Mouse (Mus musculus) splenic B cell, adult 2 months (primary cell): Measurements from ENCODE around the gene Obsl1.

Experiments used
- DNase-seq: peaks from one replicate; pipeline ENCODE4 v3.0.0-alpha.2; 2011; ENCODE audit warnings: low read depth, low spot score
- H3K27me3 ChIP-seq: 2 replicates; pipeline ENCODE4 v1.6.1; 2012; ENCODE audit warnings: mild to moderate bottlenecking, low read length, moderate library complexity, mixed read lengths; ENCODE audit not compliant: control insufficient read depth, poor library complexity, insufficient read depth, severe bottlenecking
- H3K36me3 ChIP-seq: 2 replicates; pipeline ENCODE4 v1.6.1; 2012; ENCODE audit warnings: mild to moderate bottlenecking, low read length, moderate library complexity, mixed read lengths; ENCODE audit not compliant: control insufficient read depth, poor library complexity, insufficient read depth, severe bottlenecking

Gene Obsl1

DNA sequence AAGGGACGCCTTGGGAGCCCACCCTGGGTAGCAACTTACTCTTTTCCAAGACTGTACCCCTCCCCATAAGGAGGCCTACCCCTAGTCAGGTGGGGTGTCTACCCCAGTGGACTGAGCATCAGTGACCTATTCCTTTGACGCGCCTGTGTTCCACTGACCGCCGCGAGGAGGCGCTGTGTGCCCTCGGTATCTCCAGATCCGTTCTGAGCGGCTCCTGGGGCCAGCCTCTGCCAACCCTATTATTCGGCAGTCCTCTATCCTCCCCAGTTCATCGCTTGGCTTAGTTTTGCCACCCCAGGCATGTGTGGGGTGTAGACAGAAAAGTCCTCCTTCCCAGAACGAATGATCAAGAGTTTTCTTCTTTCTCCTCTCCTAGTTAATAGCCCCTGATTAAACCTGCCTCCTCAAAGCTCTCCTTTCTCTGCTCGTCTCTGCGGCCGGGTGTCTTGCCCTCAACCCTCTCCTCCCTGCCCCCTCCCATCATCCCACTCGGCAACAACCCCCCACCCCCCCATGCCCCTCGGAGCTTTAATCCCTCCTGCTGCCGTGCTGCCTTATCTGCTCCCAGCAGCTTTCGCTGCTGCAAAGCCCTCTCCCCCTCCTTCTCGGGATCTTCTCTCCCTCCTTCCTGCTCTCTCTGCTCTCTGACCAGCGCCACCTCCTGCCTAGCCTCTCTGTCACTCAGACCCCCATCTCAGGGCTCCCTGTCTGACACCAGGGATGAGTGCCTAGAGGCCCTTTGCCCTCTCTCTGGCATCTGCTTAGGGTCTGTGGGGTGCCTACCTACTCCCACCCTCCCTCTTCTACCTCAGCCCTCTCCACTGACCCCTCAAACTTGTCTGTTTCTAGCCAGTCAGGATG lies 60.3 kb downstream of the Obsl1 start:
- H3K36me3 ChIP-seq = no peaks in the 10 kb centered on the region
- peaks cover 5% of the 10 kb centered on the region for H3K27me3 ChIP-seq
- peak; percentile 83 for DNase-seq

DNA sequence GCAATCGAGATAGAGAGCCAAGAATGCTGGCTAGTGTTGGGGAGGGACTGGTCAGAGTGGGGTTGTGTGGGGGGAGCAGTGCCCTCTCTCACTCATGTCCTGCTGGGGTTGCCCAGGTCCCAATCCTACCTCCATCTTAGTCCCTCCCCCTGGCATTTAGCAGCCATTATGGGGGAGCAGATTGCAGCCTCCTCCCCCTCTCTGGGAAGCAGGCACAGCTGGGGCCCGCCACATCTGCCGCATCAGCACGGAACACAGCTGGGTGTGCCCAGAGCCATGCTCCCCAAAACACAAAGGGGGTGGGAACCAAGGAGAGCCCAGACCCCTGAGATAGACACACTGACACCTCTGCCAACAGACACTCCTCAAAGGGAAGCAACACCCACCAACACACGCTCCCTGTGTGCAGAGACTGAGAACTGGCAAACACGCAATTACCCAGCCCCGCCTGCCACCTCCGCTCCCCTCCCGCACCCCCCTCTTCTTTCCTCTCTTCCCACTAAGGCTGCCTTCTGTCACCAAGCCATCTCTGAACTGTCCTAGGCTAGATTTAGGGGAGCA lies 61.0 kb downstream of the Obsl1 start:
- DNase-seq = no peak
- 0 out of 2 replicates have a peak, but pooled peaks cover 2% of the 10 kb centered on the region for H3K36me3 ChIP-seq
- H3K27me3 ChIP-seq = peaks cover 5% of the 10 kb centered on the region

DNA sequence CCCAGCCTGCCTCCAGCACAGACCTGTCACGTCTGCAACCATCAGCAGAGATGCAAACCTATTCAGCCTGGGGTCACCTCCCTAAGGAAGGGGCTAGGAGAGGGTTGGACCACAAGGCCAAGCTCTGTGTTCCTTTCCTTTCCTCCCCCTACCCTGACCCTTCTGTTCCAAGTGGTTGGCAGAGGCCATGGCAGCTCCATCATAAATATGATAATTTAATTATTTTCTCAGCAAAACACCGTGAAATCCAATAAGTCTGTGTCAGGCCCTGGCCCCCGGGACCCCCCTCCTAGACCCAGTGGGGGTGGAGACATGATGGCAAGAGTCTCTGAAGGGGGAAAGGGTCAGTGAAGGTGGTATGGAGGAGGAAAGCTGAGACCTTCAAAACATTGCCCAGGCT lies 62.0 kb downstream of the Obsl1 start:
- H3K27me3 ChIP-seq = peaks cover 5% of the 10 kb centered on the region
- no peak for DNase-seq
- H3K36me3 ChIP-seq = 0 out of 2 replicates have a peak, but pooled peaks cover 2% of the 10 kb centered on the region

DNA sequence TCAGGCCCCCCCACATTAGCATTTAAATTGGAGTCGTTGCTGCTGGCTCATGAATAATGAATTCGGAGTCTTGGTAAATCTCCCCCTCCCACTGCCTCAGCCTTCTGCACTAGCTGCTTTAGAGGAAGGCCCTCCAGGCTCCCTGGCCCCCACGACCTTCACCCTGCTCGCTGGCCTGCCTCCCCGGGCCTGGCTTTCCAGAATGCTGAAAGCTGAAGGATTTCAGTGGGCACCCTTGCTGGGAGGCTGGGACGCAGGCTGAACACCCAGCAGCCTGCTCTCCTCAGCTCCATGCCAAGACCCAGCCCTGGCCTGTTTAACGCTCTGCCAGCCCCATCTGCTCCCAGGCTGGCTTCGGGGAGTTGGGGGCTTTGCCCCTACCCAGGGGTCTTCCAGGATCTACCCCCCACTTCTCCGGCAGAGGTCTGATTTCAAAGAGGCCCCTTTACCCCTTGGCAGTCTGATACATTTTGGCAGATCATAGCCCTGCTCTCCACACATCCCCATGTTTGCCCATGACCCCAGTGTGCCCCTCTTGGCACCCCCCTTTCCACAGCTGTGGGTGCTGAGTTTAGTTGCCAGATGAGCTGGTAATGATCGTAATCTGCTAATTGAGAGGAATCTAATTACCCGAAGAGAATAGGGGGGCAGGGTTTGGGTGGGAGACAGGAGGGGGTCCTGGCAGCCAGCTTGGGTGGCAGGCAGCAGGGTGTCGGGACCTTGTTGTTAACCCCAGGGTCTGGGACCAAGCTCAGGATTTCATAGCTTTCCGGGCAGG lies 62.8 kb downstream of the Obsl1 start:
- no peak for DNase-seq
- peaks cover 5% of the 10 kb centered on the region for H3K27me3 ChIP-seq
- 0 out of 2 replicates have a peak, but pooled peaks cover 2% of the 10 kb centered on the region for H3K36me3 ChIP-seq

DNA sequence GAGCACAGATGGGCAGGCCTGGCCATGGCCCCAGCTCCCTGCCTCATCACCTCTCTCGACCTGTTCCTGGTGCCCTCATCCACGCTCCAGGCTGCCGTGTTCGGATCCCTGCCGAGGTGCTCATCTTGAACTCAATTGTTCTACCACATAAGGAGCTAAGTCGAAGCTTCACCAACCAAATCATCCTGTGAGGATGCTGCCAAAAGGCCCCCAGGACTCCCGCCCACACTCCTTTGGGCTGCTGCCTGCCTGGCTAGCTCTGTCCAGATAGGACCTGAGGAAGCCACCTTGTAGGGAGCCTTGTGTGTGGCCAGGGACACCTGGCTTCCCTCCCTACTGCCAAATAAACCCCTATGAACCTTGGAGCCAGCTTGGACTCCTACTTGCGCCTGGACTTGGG lies 63.4 kb downstream of the Obsl1 start:
- 0 out of 2 replicates have a peak, but pooled peaks cover 2% of the 10 kb centered on the region for H3K36me3 ChIP-seq
- peaks cover 5% of the 10 kb centered on the region for H3K27me3 ChIP-seq
- DNase-seq = no peak

DNA sequence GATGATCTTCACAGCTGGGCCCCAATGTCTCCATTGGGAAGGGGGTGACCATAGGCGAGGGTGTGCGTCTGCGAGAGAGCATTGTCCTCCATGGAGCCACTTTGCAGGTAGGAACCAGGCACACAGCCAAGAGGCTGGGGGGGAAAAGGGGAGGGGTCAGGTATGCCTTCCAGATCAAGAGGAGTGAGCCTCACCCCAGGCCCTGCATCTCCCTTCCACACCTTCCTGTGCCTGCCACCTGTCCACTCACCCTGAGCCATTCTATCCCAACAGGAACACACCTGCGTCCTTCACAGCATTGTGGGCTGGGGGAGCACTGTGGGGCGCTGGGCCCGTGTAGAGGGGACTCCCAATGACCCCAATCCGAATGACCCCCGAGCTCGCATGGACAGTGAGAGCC lies 64.1 kb downstream of the Obsl1 start:
- DNase-seq = no peak
- Histone ChIP-seq H3K36me3 (0 out of 2 replicates have a peak, but pooled peaks cover 2% of the 10 kb centered on the region), H3K27me3 (peaks cover 5% of the 10 kb centered on the region)

DNA sequence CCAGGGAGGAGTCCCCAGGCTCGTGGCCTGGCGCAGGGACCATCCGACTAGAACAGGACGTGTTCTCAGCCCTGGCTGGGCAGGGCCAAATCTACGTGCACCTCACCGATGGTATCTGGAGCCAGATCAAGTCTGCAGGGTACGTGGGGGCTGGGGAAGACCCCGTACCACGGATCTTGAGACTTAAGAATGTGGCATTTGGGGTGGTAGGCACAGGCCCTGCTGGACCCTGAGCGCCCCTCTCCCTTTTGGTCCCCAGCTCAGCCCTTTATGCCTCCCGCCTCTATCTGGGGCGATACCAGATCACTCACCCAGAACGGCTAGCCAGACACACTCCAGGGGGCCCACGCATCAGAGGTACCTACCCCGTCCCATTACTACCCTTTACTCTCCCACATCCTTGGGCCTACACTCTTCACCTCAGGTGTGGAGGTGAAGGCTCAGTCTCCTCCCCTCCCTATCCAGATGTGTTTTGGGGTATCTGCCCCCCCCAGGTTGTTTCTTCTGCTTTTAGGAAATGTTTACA lies 64.7 kb downstream of the Obsl1 start:
- H3K27me3 ChIP-seq = peaks cover 5% of the 10 kb centered on the region
- DNase-seq = no peak
- H3K36me3 ChIP-seq = 0 out of 2 replicates have a peak, but pooled peaks cover 2% of the 10 kb centered on the region

DNA sequence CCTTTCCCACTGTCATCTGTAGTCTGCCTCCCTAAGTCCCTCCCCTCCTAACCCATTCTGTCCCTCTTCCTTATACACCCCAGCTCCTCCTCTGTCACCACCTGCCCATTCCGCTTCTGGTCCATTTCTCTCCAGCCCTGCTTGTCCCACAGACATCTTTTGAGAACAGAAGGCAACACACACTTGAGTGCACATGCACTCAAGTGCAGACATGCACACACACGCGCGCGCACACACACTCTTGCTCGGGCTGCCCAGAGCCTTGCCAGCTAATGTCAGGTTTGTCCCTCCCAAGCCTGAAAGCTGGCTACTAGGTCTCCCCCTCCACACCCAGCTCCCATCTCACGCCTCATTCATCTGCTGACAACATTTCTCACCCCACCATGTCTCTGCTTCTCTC lies 65.6 kb downstream of the Obsl1 start:
- Histone ChIP-seq H3K36me3 (0 out of 2 replicates have a peak, but pooled peaks cover 2% of the 10 kb centered on the region), H3K27me3 (no peaks in the 10 kb centered on the region)
- DNase-seq = no peak

DNA sequence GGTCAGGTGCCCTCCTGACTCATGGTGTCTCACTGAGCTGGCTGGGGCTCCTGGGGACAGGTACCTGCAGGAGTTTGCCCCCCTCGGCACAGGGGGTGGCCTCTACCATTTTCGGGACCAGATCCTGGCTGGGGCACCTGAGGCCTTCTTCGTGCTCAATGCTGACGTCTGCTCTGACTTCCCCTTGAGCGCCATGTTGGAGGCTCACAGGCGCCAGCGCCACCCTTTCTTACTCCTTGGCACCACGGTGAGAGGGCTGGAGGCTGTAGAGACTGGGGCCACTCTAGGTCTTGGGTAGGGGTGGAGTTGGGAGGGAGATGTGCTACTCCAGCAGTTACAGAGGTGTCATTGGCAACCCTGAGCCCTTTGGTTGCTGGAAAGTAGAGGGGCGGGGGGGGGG lies 67.5 kb downstream of the Obsl1 start:
- no peaks in the 10 kb centered on the region for H3K27me3 ChIP-seq
- DNase-seq = no peak

DNA sequence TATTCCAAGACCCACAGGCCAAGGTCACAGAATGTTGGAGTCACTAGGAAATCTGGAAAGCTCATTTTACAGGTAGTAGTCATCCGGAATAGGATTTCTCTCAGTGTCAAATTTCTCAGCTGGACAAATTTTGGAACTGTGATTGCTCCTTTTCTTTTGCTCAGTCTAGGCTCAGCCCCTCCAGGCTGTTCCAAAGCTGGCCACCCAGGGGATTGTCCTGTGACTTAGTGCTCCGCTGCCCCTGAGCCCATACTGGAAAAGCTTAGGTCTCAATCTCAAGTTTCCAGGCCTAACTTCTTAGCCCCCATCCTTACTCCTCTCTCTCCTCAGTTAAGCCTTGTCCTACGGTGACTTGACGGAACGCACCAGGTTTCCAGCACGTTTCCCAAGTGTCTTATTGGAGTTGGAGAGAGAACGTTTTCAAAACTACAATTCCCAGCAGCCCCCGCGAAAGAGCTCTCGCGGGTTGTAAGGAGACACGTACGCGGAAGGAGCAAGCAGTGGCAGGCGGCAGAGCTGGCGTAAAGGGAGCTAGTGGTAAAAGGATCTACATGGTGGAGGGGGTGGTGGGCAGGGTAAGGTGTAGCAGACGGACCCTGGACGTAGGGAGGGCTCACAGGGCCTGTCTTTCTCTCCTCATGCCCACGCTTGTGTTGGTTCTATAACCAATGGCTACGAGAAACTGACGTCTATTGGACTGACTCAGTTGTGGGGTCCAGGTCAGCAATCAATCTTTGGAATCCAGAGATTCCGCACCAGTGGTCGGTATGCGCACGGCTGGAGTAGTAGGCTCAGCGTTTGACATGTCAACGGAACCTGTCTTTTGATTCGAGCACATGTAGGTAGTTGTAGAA lies 70.5 kb downstream of the Obsl1 start, which contains the start of gene Gmppa:
Gene Gmppa (plus strand): TSS at position 456 of the 854 bp plus-strand sequence.
- Histone ChIP-seq H3K36me3 (0 out of 2 replicates have a peak, but pooled peaks cover 2% of the 10 kb centered on the region), H3K27me3 (no peaks in the 10 kb centered on the region)
- peak; percentile 70 for DNase-seq

More for the DNA sequence above, 67.5 kb downstream of the Obsl1 start:
- H3K36me3 ChIP-seq = 0 out of 2 replicates have a peak, but pooled peaks cover 2% of the 10 kb centered on the region
